ENCODE assay signal across 8 mouse cellular contexts in genomic region chr1:89184111-89184785, GRCm38 (mm10).
DNase-seq lines count a peak whose midpoint lies in the region; ATAC-seq and TF ChIP-seq lines count a peak whose summit lies in the region.

No protein-coding gene starts in this region.

- no peaks in the 10 kb centered on the region for H3K36me3 ChIP-seq in kidney, adult 2 months (ENCODE audit: control insufficient read depth, insufficient read depth, low read length)
- H3K36me3 ChIP-seq in heart, embryonic 16.5 days (ENCODE audit: control insufficient read depth, insufficient read depth): no peaks in the 10 kb centered on the region
- H3K36me3 ChIP-seq in thymus, adult 2 months (ENCODE audit: control insufficient read depth, insufficient read depth, low read length): no peaks in the 10 kb centered on the region

- H3K9me3 ChIP-seq in heart, embryonic 16.5 days (replicated peaks; ENCODE audit: control insufficient read depth, low read length): no peaks in the 10 kb centered on the region

- 0 out of 2 replicates have a peak overlapping the region, but pooled peaks have one; percentile 52 for H3K27ac ChIP-seq in kidney, adult 2 months (ENCODE audit: insufficient read depth, low read depth, low read length)
- H3K27ac ChIP-seq in heart, embryonic 16.5 days (ENCODE audit: low read length): peak overlapping the region; percentile 82
- H3K27ac ChIP-seq in thymus, adult 2 months (ENCODE audit: control insufficient read depth, insufficient read depth, low read length): no peak overlapping the region

- no peak for DNase-seq in kidney, adult 2 months
- no peak for DNase-seq in kidney, postnatal 14 days
- peak; percentile 85 for DNase-seq in cerebellum, adult 9-10 months
- peak; percentile 89 for DNase-seq in retina, embryonic 14.5 days (ENCODE audit: low spot score)
- no peak for DNase-seq in thymus, adult 2 months

- H3K9ac ChIP-seq in heart, embryonic 16.5 days (ENCODE audit: low read length): peak overlapping the region; percentile 15; the same call in 1 of the 2 replicates

- H3K4me2 ChIP-seq in heart, embryonic 16.5 days (ENCODE audit: low read depth, low read length): no peak overlapping the region

- WGBS in kidney, adult 2 months: 92% methylated on average over 6 of the region's 6 CpGs
- WGBS in heart, embryonic 16.5 days: 89% methylated on average over 6 of the region's 6 CpGs
- WGBS in thymus, adult 2 months: 96% methylated on average over 6 of the region's 6 CpGs

- no peaks in the 10 kb centered on the region for H3K4me1 ChIP-seq in kidney, adult 2 months (ENCODE audit: control insufficient read depth, insufficient read depth, low read length)
- H3K4me1 ChIP-seq in heart, embryonic 16.5 days (ENCODE audit: control insufficient read depth, insufficient read depth, low read length): peaks cover 14% of the 10 kb centered on the region
- H3K4me1 ChIP-seq in thymus, adult 2 months (replicated peaks; ENCODE audit: control insufficient read depth, insufficient read depth, low read length): no peaks in the 10 kb centered on the region

- H3K4me3 ChIP-seq in kidney, adult 2 months (ENCODE audit: insufficient read depth, low read depth, low read length): no peak overlapping the region
- no peak overlapping the region for H3K4me3 ChIP-seq in heart, embryonic 16.5 days (ENCODE audit: low read length)
- H3K4me3 ChIP-seq in thymus, adult 2 months (ENCODE audit: control insufficient read depth, insufficient read depth, low read length): no peak overlapping the region

- TF ChIP-seq CTCF in kidney, adult 2 months (conservative IDR thresholded peaks at IDR 0.05; ENCODE audit: insufficient read depth, insufficient read length, low read depth, low read length): no peak
- TF ChIP-seq CTCF in thymus, adult 2 months (IDR thresholded peaks at IDR 0.05; ENCODE audit: borderline replicate concordance, control insufficient read depth, extremely low read depth, insufficient read depth, low read length, poor library complexity): no peak

- no peak for TF ChIP-seq POLR2A in kidney, adult 2 months (IDR thresholded peaks at IDR 0.05; ENCODE audit: low read depth, low read length)
- TF ChIP-seq POLR2A in thymus, adult 2 months (IDR thresholded peaks at IDR 0.05; ENCODE audit: control insufficient read depth, extremely low read depth, insufficient read depth, low read length, poor library complexity): no peak

- ATAC-seq in heart, embryonic 16.5 days (replicated peaks; ENCODE audit: extremely low read depth, insufficient read depth, low FRiP score): no peak
- no peak for ATAC-seq in megakaryocyte progenitor cell, adult 5-6 weeks (replicated peaks; ENCODE audit: poor library complexity)
- no peak for ATAC-seq in activated CD4-positive, CD25-positive, alpha-beta regulatory T cell, adult 4 months

- no peaks in the 10 kb centered on the region for H3K27me3 ChIP-seq in kidney, adult 2 months (replicated peaks; ENCODE audit: control insufficient read depth, insufficient read depth, low read length)
- H3K27me3 ChIP-seq in heart, embryonic 16.5 days (ENCODE audit: control insufficient read depth, insufficient read depth, low read length): no peaks in the 10 kb centered on the region
- H3K27me3 ChIP-seq in thymus, adult 2 months (ENCODE audit: control insufficient read depth, insufficient read depth, low read length): no peaks in the 10 kb centered on the region

Comparison
In these comparisons a context has a peak if more than half of its experiments do, and no peak if none do; other contexts are left out.
1. DNase-seq: peak in cerebellum, adult 9-10 months (single experiment) and retina, embryonic 14.5 days (single experiment); none in kidney, adult 2 months (single experiment), kidney, postnatal 14 days (single experiment) and thymus, adult 2 months (single experiment).